Mouse (Mus musculus): ENCODE results near the gene Vmn1r218.
A peak's percentile ranks its signal among the peaks of the same experiment; 100 is the strongest.
"Not testable (repeated sequence)": the region's sequence is repeated elsewhere in the genome, so short reads cannot be mapped to it uniquely, and the experiment has no call there.

Vmn1r218 gene

DNA sequence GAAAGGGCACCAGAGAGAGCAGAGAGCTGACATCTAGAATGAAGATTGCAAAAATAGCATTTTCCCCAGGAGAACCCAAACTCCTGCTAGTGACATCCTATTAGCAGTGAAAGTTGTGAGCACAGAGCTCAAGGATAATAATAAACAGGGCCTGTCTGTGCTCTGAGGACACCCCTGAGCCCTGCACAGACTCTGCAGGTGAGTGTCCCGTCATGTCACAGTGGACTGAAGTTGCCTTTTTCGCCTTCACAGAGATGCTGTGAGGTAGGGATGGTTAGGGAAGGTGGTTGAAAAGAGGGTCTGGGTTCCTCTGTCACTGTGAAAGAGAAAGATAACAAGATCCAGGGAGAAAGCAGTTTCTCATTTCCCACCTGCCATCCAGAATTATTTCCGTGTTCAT, at the start of gene Vmn1r218:
Gene Vmn1r218, plus strand, starts transcription at position 57 of the 400 bp plus-strand sequence.
- no peak for DNase-seq

- DNase-seq, result no peak
These were observed 38.6 kb upstream of the Vmn1r218 start for GRCm38 (mm10) chr13:23094386-23094785.

DNA sequence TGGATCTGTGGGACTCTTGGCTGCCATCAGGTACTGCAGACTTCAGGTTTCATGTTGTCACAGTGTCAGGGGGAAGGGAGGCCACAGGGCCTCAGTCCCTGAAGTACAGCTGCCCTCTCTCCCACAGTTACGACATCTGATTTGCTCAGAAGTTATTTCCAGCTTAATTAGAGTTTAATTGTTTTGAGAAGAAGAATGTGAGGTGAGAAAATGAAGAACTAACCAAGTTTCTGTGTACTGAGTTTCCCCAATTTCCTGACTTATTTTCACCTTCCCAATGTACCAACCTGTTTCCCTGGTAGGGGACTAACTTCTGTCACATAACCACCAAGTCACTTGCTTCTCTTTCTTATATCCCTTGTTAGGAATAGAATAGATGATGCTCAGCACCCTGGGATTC, 14.8 kb upstream of the Vmn1r218 start, which contains the start of gene Vmn1r217:
Gene Vmn1r217, minus strand, starts transcription at position 101 of the 400 bp plus-strand sequence.
- DNase-seq, result not testable (repeated sequence)

DNA sequence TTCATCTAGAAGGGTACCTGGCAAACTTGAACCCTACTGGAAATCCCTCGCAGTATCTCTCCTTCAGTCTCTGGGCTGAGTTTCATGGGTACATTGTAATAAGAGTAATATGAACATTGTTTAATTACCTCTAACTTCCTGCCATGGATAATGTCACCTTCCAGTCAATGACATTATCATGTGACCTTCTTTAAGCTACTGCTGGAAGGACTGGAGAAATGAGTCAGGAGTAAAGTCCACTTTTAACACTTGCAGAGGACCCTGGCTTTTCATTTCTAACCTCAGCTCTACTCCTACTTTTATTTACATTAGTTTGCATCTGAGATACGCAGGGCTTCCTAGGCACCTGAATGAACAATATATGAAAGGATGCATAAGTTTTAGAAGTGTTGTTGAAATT, 12.3 kb upstream of the Vmn1r218 start:
- no peak for DNase-seq

DNA sequence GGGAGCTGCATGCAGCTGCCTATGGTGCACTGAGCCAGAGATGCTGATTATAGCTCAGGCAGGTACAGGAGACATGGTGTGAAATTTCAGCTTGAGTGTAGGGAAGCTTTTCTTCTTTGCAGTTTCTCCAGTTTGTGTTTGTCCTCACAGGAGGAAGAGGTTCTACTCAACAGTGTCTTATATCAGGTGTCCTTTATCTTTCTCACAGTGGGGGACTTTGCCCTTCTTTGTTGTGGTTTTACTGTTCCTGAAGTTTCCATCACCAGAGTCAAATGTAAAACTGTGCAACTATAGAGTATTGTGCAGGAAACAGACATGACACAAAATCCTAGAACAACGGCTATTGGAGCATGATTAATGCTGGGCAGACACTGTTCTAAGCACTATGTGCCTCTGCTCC, 546 bp downstream of the Vmn1r218 start:
- no peak for DNase-seq

GRCm38 (mm10) chr13:23138880-23139279, 5.9 kb downstream of the Vmn1r218 start:
- DNase-seq, result no peak

DNA sequence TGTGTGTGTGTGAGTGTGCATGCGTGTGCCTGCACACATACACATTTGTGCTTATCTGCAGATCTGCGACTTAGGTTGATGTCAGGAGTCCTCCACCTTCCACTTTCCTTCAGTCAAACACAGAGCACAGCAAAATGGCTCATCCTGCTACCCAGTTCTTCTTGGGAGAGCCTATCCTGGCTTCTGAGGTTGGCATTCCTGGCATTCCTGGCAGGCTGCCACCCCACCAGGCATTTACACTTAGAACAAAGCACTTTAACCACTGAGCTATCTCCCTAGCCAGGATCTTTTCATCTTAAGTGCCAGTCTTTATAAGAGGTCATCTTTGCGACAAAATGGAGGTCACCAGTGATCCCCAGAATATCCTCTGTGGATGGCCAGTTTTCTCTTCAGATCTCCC, 24.9 kb downstream of the Vmn1r218 start:
- peak in 1 of 2 experiments; percentile 1 for DNase-seq

DNA sequence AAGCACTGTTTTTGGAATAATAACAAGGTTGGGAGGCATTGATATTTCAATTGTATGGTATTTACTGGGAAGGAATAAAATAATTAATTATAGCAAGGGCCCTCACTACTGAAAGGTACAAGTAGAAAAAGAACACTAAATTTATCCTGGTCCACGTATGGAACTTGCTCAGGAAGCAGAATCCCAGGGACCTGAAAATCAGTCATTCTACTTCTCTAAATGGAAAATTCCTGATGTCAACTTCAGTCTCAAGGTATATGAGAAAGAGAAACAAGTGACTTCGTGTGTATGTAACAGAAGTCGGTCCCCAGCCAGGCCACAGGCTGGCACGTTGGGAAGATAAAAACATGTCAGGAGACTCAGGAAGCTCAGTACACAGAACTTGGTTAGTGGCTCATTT, 26.1 kb downstream of the Vmn1r218 start, which contains the start of gene Vmn1r219:
Gene Vmn1r219, plus strand, starts transcription at position 301 of the 400 bp plus-strand sequence.
- DNase-seq, result no peak

DNA sequence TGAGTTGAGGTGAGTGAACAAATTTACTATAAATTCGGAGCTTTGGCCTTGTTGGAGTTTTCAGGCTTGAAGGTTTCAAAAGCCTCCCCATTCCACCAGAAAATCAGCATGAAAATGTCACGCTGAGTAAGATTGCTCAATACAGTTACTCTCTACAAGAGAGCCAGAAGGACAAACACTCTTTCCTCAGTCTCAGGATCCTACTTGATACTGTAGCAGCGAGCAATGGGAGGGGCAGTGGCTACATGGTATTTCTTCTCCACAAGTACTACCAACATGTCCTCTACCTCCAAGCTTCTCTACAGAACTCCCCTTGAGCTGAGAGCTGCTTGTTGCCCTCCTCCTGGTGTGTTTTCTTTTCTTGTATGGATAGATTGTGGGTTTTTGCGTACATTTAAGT, 33.5 kb downstream of the Vmn1r218 start:
- DNase-seq, result peak; percentile 4 to 11

- DNase-seq, result no peak
These were observed 54.9 kb downstream of the Vmn1r218 start, which contains the start of gene Vmn1r220 for GRCm38 (mm10) chr13:23187875-23188274. Gene Vmn1r220, minus strand, starts transcription at chr13:23187975.
